Mouse (Mus musculus) embryo, embryonic 11.5 days (tissue): ENCODE measurements around the gene Lgi4.

Experiments
- DNase-seq: peaks from one replicate; pipeline ENCODE4 v3.0.0-alpha.2; 2012; ENCODE audit warnings: low read depth, low spot score

The Lgi4 gene

DNA sequence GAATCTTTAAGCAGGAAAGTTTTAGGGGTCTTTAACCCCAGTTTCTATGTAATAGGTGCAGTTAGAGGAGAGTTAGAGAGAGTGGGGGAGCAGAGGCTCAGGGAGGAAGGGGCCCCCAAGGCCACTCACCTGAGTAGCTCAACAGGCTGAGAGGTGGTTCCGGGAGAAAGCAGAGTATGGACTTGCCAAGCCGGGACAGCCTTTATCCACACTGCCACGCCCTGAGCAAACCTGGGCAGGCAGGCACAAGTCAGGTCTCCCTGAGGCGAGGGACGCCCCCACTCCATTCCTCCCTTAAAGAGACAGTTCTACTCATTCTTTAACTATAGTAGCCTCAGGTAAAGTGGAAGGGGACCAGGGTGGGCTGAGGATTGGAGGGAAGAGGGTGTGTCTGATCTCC lies 17.4 kb downstream of the Lgi4 start, which contains the start of gene Fxyd3:
Fxyd3 (minus strand) TSS at position 213 of the 400 bp plus-strand sequence.
- DNase-seq = no peak

DNA sequence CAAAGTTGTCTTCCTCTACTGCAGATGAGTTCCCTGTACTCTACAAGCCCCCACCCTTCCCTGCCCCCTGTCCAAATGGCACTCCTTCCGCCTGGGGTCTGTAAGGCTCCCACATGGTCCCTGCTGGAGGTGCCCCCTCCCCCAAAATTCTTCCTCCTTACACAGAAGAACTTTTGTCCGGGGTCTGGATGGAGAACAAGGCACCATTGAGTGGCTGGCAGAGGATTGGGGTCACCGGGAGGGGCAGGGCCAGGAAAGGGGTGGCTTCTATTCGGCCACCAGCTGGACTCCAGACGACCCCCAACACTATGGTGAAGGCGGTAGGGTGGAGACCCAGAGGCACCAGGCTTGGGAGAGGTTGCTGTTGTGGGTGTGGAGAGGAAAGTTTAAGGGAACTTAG lies 18.3 kb downstream of the Lgi4 start:
- DNase-seq = no peak

DNA sequence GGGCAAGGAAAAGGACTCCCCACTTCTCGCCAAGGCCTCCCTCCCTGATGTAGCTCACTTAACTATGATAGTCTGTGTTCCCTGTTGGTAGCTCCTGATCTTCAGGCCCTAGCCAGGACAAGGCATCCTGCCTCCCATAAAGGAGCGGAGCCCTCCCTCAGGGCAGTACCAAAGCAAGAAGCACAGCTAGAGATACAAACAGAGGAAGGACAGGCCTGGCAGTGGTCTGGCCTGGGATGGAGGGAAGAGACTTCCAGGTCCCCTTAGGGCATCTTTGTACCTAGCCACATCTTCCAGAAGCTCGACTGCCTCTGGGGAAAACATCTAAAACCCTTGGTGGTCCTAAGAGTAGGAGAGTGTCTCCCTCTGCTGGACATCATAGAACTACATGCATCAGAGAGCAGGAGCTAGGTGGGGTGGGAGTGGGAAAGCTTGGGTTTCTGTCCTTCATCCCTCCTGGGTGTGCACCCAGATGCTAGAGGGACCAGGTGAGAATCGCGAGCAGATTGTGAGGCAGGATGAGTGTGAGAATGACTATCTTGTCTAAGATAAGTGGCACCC lies 18.8 kb downstream of the Lgi4 start:
- no peak for DNase-seq

DNA sequence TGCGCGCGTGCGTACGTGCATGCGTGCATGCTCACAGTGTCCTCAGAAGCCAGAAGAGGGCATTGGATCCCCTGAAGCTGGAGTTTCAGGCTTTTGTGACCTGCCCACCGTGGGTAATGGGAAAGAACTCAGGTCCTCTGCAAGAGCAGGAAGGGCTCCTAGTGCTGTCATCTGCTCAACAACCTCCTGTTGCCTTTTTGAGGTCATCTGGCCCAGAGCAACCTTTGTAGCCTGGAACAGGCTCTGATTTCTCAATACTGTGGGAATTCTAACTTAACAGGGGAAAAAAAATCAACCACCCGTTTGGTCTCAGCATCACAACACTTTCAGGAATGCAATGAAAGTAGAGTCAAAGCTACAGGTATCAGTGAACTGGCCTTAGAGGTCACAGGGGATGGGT lies 20.5 kb downstream of the Lgi4 start:
- no peak for DNase-seq

DNA sequence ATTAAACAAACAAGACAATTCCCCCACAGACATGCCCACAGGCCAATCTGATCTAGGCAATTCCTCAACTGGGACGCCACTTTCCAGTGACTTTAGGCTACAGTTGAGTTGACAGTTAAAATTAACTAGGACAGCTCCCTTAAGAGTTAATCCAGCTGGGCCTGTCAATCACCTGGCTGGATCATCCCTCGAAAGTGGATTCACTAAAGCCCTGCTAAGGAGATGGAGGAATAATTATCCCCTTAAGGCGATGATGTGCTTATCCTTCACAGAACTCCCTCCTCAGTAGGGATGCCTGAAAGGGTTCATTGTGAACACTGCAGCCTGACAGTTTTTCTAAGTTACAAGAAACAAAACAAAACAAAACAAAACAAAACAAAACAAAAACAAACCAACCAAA lies 21.5 kb downstream of the Lgi4 start:
- no peak for DNase-seq

DNA sequence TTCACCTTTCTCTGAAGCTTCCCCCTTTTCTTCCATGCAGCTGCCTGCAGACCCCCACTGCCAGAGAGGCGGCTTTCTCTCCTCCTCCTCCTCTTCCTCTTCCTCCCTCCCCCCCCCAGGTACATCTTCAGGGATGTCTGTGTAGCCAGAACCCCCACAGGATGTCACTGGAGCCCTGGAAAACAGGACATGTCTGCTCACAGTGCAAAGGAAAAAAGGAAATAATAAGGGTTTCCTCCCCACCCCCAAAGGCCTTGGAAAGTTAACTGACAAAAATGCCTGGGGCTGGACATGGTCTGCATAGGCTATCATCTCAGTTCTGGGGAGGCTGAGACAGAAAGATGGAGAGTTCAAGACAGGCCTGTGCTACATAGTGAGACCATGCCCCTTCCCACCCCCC lies 22.0 kb downstream of the Lgi4 start:
- no peak for DNase-seq

DNA sequence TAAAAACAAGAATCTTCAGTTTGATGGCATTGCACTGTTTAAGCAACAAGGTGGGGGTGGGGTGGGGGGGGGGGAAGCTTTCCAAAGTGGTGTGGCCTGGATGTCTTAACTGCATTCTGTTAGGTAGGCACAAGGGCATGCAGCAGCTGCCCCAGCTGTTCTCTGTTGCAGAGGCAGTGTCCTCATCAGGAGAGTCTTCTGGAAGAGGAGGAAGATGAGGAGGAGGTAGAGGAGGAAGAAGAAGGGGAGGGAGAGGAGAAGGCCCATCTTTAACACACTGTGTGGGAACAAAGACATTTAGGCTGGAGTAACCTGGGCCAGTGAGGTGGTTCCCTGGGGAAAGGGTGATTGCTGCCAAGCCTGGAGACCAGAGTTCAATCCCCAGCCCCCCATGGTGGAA lies 23.0 kb downstream of the Lgi4 start:
- DNase-seq = no peak

DNA sequence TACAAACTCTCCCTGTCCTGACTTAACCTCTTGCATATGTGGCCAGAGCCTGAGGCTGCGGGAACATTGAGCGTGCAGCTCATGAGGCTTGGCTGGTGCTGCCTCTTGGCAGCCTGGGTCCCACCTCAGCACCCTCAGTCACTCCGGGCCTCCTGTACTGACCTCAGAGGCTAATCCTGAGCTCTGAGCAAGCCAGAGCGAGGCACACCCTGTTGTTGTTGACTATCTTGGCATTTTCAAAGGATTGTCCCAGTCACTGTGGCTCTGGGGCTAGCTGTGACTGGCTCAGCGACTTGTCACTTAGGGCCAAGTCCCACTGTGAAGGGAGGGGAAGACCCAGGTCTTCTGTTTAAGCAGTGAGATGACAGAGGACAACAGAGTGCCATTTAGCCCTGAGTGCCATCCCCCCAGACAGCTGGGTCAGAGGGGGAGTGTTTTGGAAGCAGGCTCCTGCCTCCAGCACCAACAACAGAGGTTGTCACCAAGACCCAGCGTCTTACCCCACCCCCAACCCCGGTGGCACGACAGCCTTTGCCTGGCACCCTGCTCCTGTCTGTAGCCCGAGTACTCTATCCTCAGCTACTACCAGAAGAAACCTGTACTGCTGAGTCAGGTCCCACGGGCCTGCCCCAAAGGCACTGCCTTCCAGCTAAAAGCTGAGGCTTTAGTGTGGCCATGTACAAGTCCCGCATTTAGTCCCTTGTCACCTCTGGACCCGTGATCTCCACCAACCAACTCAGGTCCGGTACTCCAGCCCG lies 23.9 kb downstream of the Lgi4 start:
- DNase-seq = no peak

DNA sequence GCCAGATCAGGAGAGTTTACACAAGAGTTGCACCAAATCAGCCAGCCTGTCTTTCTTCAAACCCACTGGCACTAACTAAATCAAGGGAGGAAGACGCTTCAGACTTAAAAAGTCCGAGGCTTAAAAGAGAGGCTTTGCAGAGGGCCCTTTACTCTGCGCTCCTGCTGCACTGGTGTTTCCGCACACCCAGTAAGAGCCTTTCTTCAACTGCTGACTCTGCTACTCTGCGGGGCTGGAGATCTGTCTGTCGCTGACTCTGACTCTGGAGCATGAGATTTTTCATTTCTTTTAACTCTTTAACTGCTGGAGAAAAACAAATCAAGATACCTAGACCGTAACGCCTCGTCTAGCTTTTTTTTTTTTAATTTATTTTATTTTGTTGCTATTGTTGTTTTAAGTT lies 25.0 kb downstream of the Lgi4 start:
- no peak for DNase-seq

DNA sequence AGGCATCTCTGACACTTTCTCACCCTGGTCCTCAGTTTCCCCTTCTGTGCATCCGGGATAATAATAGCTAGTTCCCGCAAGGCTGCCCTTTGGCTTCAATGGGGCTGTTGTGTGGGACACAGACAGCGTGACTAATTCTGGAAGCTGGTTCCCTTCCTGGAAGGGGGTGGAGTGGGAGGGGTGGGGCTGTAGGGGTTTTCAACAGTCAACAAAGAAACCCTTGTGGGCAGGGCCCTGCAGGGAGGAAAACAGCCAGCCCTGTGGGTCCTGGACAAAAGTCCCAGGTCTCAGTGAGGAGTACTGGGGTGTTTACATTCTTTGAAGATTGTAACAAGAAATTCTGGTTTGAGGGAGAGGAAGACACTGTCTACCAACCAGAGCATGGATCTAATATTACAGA lies 26.0 kb downstream of the Lgi4 start:
- no peak for DNase-seq

DNA sequence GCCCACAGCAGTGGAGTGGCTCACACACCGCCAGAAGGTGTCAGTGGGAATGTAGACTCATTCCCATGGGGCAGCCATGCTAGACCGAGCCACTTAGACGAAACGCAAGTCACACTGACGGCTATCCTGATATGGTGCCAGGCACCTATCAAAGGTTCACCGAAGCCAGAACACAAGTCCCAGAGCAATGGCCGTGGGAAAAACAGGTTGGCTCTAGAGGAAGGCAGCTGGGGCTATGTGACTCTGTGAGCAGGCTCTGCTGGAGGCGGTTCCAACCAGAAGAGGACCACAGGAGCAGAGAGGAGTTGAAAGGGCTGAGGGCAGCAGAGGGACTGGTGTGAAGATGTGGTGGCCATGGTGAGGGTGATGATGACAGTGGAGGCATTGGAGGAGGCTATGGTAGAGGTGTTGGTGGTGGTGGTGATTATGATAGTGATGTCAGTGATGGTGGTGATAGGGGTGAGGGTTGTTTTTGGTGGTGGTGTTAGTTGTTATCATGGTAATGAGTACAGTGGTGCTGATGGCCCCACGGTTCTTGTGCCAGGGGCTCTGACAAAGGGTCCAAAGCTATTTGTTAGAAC lies 27.1 kb downstream of the Lgi4 start:
- no peak for DNase-seq

DNA sequence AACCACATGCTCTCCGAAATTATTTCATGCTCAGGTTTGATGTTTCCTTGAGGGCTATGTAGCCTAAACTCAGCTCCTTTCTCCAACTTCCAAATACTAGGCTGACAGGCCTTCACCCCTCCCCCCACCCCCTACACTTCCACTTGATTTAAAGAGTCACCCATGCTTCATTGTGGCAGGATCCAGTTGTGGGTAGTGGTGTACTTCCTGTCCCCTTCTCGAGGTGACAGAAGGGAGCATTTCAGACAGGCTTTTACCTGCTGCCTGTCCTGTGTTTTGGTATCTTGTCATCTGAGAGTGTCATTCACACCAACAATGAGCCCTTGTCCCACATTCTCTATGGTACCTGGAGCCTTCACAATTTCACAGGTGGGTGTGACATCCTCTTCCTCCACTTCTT lies 28.1 kb downstream of the Lgi4 start:
- DNase-seq = no peak

DNA sequence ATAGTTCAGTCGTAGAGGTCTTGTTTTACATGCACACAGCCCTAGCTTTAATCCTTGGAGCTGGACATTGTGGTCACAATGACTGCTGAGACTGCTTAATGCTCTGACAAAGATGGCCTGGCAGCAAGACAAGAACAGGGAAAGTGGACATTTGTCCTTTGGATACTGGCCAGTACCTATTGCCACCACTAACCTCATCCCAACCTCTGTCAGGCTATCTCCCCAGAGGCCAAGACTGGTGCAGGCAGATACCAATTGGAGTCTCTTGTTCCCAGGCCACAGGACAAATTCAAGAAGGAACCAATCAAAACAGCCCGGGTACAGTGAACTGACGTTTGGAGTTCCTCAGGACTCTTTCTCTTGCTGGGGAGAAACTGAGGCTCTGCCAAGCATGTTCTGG lies 29.1 kb downstream of the Lgi4 start:
- no peak for DNase-seq

DNA sequence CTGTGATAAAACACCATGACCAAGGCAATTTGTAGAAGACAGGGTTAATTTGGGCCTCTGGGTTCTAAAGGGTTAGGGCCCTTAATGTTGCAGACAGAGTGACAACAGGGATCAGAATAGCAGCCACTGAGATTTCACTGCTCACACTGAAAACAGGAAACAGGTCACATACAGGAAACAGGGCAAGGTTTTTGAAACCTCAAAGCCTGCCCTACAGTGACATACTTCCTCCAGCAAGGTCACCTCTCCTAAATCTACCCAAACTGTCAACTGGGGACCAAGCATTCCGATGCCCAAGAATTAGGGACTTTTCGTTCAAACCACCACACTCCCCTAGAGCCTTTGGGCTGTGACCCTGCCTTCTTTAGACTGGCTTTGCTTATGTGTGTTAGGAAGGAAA lies 30.6 kb downstream of the Lgi4 start:
- no peak for DNase-seq

DNA sequence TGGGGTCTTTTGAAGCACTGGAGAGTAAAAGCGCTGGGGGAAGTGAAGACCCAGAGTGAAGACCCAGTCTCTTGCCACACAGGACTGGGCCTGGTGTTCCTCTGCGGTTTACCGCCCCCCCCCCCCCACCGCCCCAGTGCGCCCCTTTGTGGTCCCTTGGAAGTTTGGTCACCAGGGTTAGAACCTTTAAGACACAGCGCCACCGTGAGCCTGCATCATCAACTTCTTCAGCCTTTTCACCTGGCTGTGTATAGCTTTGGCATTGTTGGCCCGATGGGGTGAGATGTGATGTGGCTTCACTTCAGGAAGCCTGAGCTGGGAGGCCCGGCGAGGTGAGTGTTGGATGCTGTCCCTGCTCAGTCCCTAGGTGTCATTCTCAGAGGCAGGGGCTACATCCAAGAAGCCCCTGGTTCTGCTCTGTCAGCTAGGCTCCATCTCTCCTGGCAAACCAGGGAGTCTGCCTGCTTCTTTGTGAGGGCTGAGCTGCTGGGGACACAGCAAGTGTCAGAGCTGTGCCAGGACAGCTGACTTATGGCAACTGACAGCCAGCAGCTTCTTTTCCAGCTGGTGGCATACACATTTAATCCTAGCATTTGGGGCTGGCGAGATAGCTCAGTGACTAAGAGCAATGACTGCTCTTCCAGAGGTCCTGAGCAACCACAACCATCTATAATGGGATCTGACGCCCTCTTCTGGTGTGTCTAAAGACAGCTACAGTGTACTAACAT lies 35.8 kb downstream of the Lgi4 start:
- DNase-seq = no peak

DNA sequence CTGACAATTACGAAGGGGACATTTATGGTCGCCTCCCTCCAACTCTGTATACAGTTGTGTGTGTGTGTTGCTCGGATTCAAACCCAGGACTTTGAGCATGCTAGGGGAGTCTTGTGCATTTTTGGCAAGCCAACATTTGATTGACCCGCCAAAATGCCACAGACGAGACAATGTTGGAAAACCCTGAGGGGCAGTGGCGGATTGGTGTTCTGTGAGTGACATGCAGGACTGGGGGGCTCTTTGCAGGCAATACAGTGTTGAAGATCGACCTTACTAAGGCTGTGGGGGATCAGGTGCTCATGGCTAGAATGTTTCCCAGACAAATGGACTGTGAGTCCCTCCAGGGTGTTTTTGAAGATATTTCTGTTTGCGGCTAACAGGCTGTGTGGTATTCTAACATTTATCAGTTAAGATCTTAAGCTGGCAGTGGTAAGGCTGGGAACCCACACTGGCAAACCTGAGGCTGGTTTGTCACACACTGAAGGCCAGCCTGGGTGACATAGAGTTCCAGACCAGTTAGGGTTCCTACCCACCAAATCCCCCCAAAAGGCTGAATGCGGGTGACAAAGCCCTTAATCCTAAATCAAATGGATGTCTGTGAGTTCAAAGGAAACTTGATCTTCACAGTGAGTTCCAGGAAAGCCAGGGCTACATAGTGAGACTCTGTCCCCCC lies 37.9 kb downstream of the Lgi4 start:
- no peak for DNase-seq

DNA sequence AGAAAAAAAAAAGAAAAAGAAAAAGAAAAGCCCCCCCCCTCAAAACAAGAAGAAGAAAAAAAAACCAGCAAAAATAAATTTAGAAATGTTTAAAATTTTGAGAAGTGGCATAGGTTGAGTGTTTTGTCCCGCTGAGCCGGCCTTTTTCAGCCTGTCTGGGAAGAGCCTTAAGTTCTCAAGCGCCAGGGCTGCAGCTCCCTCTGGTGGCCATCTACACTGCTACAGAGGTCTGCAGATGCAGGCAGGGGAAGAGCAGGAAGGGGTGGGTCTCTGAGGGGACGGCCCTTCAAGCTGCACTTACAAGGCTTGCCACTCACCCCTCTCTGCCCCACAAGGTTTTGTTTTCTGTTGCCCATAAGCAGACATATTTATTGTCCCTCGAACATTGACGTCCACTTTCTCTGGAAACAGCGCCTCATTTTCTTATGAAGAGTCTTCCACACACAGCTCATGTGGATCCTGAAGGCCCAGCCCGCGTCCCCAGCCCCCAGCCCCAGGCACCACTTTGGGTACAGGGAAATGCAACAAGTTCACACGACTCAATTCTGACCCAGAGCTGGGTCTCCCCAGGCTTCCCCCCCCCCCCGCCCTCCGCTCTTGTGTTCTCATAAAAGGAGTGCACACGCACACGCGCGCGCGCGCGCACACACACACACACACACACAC lies 38.6 kb downstream of the Lgi4 start:
- peak; percentile 88 for DNase-seq

DNA sequence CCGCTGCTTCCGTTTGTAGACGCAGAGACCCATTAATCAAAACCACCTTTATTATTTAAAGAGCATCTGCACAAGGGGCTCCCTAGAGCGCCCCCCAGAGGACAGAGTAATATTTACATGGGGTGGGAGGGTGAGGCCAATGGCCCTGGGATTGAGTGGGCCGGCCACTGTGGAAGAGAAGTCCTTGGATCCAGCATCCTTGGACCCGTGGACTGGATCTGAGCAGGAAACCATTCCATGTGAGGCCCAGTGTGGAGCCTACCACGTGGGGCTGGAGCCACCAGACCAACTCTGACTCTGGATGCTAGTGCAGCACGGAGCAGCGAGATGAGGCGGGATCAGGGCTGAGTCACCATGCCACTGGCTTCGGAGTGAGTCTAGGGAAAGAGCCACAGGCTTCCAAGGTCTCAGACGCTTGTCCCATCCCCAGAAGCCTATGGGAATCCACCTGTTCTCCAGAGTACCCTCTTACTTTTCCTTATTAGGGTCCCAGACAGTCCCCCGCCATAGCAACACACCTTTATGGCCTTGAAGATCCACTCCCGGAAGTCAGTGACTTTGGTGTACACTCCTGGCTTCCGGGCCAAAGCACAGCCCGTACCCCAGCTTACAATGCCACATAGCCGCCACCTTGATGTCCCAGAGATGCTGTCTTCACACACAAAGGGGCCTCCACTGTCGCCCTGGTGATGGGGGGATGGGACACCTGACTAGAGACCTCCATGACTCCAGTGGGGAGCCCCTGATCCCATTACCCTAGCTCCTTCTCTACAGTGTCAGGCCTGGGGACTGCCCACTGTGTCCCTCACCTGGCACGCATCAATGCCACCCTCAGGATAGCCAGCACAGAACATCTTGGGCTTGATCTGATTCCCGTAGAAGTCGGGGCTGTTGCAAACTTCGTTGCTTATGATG lies 39.8 kb downstream of the Lgi4 start:
- DNase-seq = no peak

DNA sequence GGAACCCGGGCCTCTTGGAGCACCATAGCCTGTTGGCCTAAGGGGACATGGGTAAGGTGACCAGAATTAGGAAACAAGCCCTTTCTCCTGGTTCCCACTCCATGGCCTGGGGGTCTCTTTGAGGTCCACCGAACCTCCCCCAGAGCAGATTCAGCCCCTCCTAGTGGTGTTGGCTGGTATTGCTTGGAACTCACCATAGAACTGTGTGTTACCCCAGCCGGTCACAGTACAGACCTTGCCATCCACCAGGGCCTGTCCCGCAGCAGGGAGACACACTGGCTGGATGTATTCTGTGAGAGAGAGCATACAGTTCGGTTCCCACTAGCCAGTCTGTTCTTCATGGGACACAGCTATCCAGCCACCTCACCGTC lies 40.5 kb downstream of the Lgi4 start:
- no peak for DNase-seq

DNA sequence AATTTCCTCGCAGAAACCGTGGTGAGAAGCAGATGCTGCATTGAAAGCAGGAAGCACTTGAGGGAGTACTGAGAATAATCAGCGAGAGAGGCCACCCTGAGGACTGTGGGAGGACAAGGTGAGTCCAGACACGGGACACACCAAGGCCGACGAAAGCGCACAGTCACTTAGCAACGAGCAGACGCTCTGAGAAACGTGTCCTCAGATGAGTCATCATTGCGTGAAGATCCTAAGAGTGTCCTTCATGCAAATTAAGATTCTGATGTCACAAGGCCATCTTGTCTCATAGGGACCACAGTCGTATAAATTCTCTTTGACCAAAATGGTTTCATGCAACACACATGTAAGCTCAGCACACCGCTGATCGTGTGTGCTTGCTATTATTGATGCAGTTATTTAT lies 41.6 kb downstream of the Lgi4 start:
- no peak for DNase-seq
